Mouse (Mus musculus) olfactory bulb, adult 2 months (tissue): ENCODE results near the gene Rnf5.

ENCODE experiments used
- CTCF ChIP-seq: fragments of 200-500 bp; IDR thresholded peaks from 2 replicates; pipeline ENCODE4 v1.5.1; 2012; ENCODE audit warnings: low read depth, mild to moderate bottlenecking, low read length, moderate library complexity; ENCODE audit not compliant: insufficient read depth
- POLR2A ChIP-seq: fragments of 200-500 bp; IDR thresholded peaks from 2 replicates; pipeline ENCODE4 v1.6.1; 2012; ENCODE audit warnings: mild to moderate bottlenecking, low read depth, low read length, moderate library complexity; ENCODE audit not compliant: insufficient read depth

GRCm38 (mm10) chr17:34652985-34653384, 49.5 kb upstream of the Rnf5 start:
- no peak for TF ChIP-seq POLR2A
- no peak for TF ChIP-seq CTCF
